In genomic region chr11:109048257-109049101, GRCm38 (mm10) we compare ENCODE assay signal across 24 mouse cellular contexts.
DNase-seq lines count a peak whose midpoint lies in the region; ATAC-seq and TF ChIP-seq lines count a peak whose summit lies in the region.
"Had no signal": no experiment of that assay in that cellular context is flagged by ENCODE, and none has a peak within 500 bp of the region (broad histone marks: within the 10 kb centered on the region; RNA-seq: fewer than 3 reads in every experiment).

No protein-coding gene starts in this region.

- H3K9me3 ChIP-seq in lung, embryonic 14.5 days (ENCODE audit: low read depth, low read length) = no peaks in the 10 kb centered on the region
- H3K9me3 ChIP-seq: embryonic facial prominence, embryonic 13.5 days; forebrain, embryonic 12.5 days; heart, embryonic 12.5 days; hindbrain, embryonic 12.5 days; limb, embryonic 12.5 days; liver, embryonic 12.5 days; midbrain, embryonic 12.5 days had no signal

- DNase-seq in adrenal gland, adult (ENCODE audit: inconsistent age in 2 of 2, low spot score in 1 of 2) = peak; percentile 2 to 20
- DNase-seq in adrenal gland, postnatal 36 days = no peak
- DNase-seq in lung, embryonic 14.5 days = peak; percentile 73
- DNase-seq in lung, adult 18-20 months = no peak
- no peak for DNase-seq in T-cell, adult 2 months (ENCODE audit: low spot score)
- no peak for DNase-seq in kidney, postnatal 14 days
- DNase-seq: adrenal gland, postnatal 25 days; cerebellum, adult 18-20 months; cerebellum, postnatal 14 days; heart, adult 18-20 months; heart, postnatal 10 days; kidney, adult 9 months; kidney, postnatal 36 days had no signal

- WGBS in lung, embryonic 14.5 days = 40% methylated on average over 10 of the region's 10 CpGs

- H3K27me3 ChIP-seq in lung, embryonic 14.5 days (ENCODE audit: insufficient read depth, low read length) = no peaks in the 10 kb centered on the region
- H3K27me3 ChIP-seq: embryonic facial prominence, embryonic 13.5 days; forebrain, embryonic 12.5 days; heart, embryonic 12.5 days; hindbrain, embryonic 12.5 days; limb, embryonic 12.5 days; liver, embryonic 12.5 days; midbrain, embryonic 12.5 days had no signal

- H3K4me3 ChIP-seq in lung, embryonic 14.5 days (ENCODE audit: low read depth, low read length) = no peak overlapping the region
- no peak overlapping the region for H3K4me3 ChIP-seq in brown adipose tissue, adult 24 weeks (ENCODE audit: insufficient read depth, low read depth, low read length)
- H3K4me3 ChIP-seq: embryonic facial prominence, embryonic 13.5 days; erythroblast, embryonic 14.5 days; forebrain, embryonic 12.5 days; heart, embryonic 12.5 days; hindbrain, embryonic 12.5 days; limb, embryonic 12.5 days; liver, embryonic 12.5 days; midbrain, embryonic 12.5 days had no signal

- no peak for TF ChIP-seq CTCF in lung, embryonic 14.5 days (IDR thresholded peaks at IDR 0.05; ENCODE audit: low read depth)

- 0 out of 2 replicates have a peak, but pooled peaks cover 2% of the 10 kb centered on the region for H3K4me1 ChIP-seq in lung, embryonic 14.5 days (ENCODE audit: insufficient read depth)
- peaks cover 5% of the 10 kb centered on the region for H3K4me1 ChIP-seq in brown adipose tissue, adult 24 weeks (ENCODE audit: control insufficient read depth, insufficient read depth, insufficient read length, low read length)
- H3K4me1 ChIP-seq: embryonic facial prominence, embryonic 13.5 days; forebrain, embryonic 12.5 days; heart, embryonic 12.5 days; hindbrain, embryonic 12.5 days; limb, embryonic 12.5 days; liver, embryonic 12.5 days; midbrain, embryonic 12.5 days had no signal

- peak; percentile 89 for ATAC-seq in lung, embryonic 14.5 days (ENCODE audit: insufficient read depth)
- peak; percentile 62; the same call in 1 of the 2 replicates for ATAC-seq in megakaryocyte, adult 5-6 weeks (ENCODE audit: poor library complexity, severe bottlenecking)
- ATAC-seq: liver, embryonic 12.5 days had no signal

- 0 out of 2 replicates have a peak overlapping the region, but pooled peaks have one; percentile 9 for H3K27ac ChIP-seq in lung, embryonic 14.5 days (ENCODE audit: low read depth)
- H3K27ac ChIP-seq in brown adipose tissue, adult 24 weeks (replicated peaks; ENCODE audit: low read depth, low read length) = peak overlapping the region; percentile 98
- H3K27ac ChIP-seq: embryonic facial prominence, embryonic 13.5 days; forebrain, embryonic 12.5 days; hindbrain, embryonic 12.5 days; limb, embryonic 12.5 days; liver, embryonic 12.5 days; macrophage; midbrain, embryonic 12.5 days had no signal

- no peaks in the 10 kb centered on the region for H3K36me3 ChIP-seq in lung, embryonic 14.5 days (ENCODE audit: insufficient read depth)
- H3K36me3 ChIP-seq: embryonic facial prominence, embryonic 13.5 days; forebrain, embryonic 12.5 days; heart, embryonic 12.5 days; hindbrain, embryonic 12.5 days; limb, embryonic 12.5 days; liver, embryonic 12.5 days; midbrain, embryonic 12.5 days had no signal

- no peak overlapping the region for H3K9ac ChIP-seq in lung, embryonic 14.5 days
- H3K9ac ChIP-seq: embryonic facial prominence, embryonic 13.5 days; forebrain, embryonic 12.5 days; heart, embryonic 12.5 days; hindbrain, embryonic 12.5 days; limb, embryonic 12.5 days; liver, embryonic 12.5 days; midbrain, embryonic 12.5 days had no signal

- H3K4me2 ChIP-seq in lung, embryonic 14.5 days = no peak overlapping the region
- H3K4me2 ChIP-seq: embryonic facial prominence, embryonic 13.5 days; forebrain, embryonic 12.5 days; heart, embryonic 12.5 days; hindbrain, embryonic 12.5 days; limb, embryonic 12.5 days; liver, embryonic 12.5 days; midbrain, embryonic 12.5 days had no signal

Comparison
In these comparisons a context has a peak if more than half of its experiments do, and no peak if none do; other contexts are left out.
1. DNase-seq: peak in adrenal gland, adult (2 of 2) and lung, embryonic 14.5 days (single experiment); none in adrenal gland, postnatal 36 days (0 of 2), lung, adult 18-20 months (0 of 2), T-cell, adult 2 months (single experiment) and kidney, postnatal 14 days (single experiment).